Comparison of ENCODE assay signal across 15 mouse cellular contexts in the genomic region with DNA sequence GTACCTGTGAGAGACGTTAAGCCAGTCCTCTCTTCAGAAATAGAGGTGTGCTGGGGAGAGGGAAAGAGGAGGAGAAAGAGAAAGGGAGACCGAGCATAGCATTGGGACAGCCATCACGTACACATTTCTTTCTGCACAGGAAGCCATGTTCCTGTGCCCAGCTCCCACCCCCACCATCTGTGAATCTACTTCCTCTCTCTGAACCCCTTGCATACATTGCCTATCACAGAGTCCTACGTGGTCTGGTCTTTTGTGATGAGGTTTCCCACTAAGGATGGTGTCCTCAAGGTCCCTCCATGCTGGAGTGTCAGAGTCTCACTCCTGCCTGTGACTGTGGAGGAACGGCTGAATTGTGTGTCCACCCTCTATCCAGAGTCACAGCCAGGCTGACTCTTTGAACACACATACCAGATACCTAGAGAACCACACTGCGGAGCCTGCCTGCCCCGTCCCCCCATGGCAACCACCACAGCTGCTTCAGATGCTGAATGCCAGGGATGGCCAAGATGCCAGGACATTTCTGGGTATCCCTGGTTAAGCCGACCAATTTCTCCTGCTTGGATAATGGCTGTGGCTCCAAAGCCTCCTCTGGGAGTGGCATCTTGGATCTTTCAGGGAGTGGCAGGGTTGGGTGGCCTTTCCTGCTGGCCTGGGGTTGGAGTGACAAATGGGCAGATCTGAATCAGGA. TPM values are rescaled to one million over a fixed set of nuclear protein-coding genes. Genes with fewer than 3 reads are reported as not detected.
DNase-seq lines count a peak whose midpoint lies in the region; ATAC-seq and TF ChIP-seq lines count a peak whose summit lies in the region.
"Had no signal": no experiment of that assay in that cellular context is flagged by ENCODE, and none has a peak within 500 bp of the region (broad histone marks: within the 10 kb centered on the region; RNA-seq: fewer than 3 reads in every experiment).

No protein-coding gene starts in this region.

- 86% methylated on average over 8 of the region's 8 CpGs for WGBS in hindbrain, embryonic 12.5 days
- WGBS in hindbrain, postnatal 0 days, result 70% methylated on average over 8 of the region's 8 CpGs
- WGBS in spleen, adult 2 months, result 40% methylated on average over 8 of the region's 8 CpGs
- 79% methylated on average over 8 of the region's 8 CpGs for WGBS in embryonic facial prominence, embryonic 15.5 days

- no peak for TF ChIP-seq POLR2A in spleen, adult 2 months (IDR thresholded peaks at IDR 0.05; ENCODE audit: low read depth, low read length)

- H3K4me3 ChIP-seq in hindbrain, embryonic 12.5 days, result no peak overlapping the region
- H3K4me3 ChIP-seq in hindbrain, postnatal 0 days (ENCODE audit: low read length), result no peak overlapping the region
- H3K4me3 ChIP-seq in spleen, adult 2 months (ENCODE audit: extremely low read depth, insufficient read depth, insufficient read length), result no peak overlapping the region
- no peak overlapping the region for H3K4me3 ChIP-seq in embryonic facial prominence, embryonic 15.5 days (replicated peaks)
- H3K4me3 ChIP-seq: midbrain, embryonic 12.5 days had no signal

- H3K9ac ChIP-seq in hindbrain, embryonic 12.5 days, result peak overlapping the region; percentile 35; the same call in 1 of the 2 replicates
- H3K9ac ChIP-seq in hindbrain, postnatal 0 days (replicated peaks; ENCODE audit: low read length), result no peak overlapping the region
- H3K9ac ChIP-seq in embryonic facial prominence, embryonic 15.5 days, result no peak overlapping the region
- H3K9ac ChIP-seq: midbrain, embryonic 12.5 days had no signal

- ATAC-seq in hindbrain, embryonic 12.5 days (ENCODE audit: low FRiP score), result no peak
- ATAC-seq in hindbrain, postnatal 0 days, result no peak
- no peak for ATAC-seq in embryonic facial prominence, embryonic 15.5 days (ENCODE audit: insufficient number of reproducible peaks, low FRiP score, low TSS enrichment, low read depth)
- ATAC-seq: hindbrain, embryonic 16.5 days had no signal

- H3K27me3 ChIP-seq in hindbrain, embryonic 12.5 days, result no peaks in the 10 kb centered on the region
- no peaks in the 10 kb centered on the region for H3K27me3 ChIP-seq in hindbrain, postnatal 0 days (ENCODE audit: insufficient read depth, low read length)
- no peaks in the 10 kb centered on the region for H3K27me3 ChIP-seq in spleen, adult 2 months (ENCODE audit: control insufficient read depth, insufficient read depth, low read length)
- no peaks in the 10 kb centered on the region for H3K27me3 ChIP-seq in embryonic facial prominence, embryonic 15.5 days
- H3K27me3 ChIP-seq: midbrain, embryonic 12.5 days had no signal

- no peaks in the 10 kb centered on the region for H3K9me3 ChIP-seq in hindbrain, embryonic 12.5 days (replicated peaks)
- H3K9me3 ChIP-seq in hindbrain, postnatal 0 days (ENCODE audit: low read length), result no peaks in the 10 kb centered on the region
- H3K9me3 ChIP-seq in embryonic facial prominence, embryonic 15.5 days (replicated peaks), result no peaks in the 10 kb centered on the region
- H3K9me3 ChIP-seq: midbrain, embryonic 12.5 days had no signal

- H3K36me3 ChIP-seq in hindbrain, embryonic 12.5 days, result no peaks in the 10 kb centered on the region
- H3K36me3 ChIP-seq in hindbrain, postnatal 0 days (ENCODE audit: insufficient read depth, low read length), result no peaks in the 10 kb centered on the region
- no peaks in the 10 kb centered on the region for H3K36me3 ChIP-seq in spleen, adult 2 months (ENCODE audit: control insufficient read depth, insufficient read depth, low read length)
- no peaks in the 10 kb centered on the region for H3K36me3 ChIP-seq in embryonic facial prominence, embryonic 15.5 days
- H3K36me3 ChIP-seq: midbrain, embryonic 12.5 days had no signal

- H3K27ac ChIP-seq in hindbrain, embryonic 12.5 days, result no peak overlapping the region
- no peak overlapping the region for H3K27ac ChIP-seq in hindbrain, postnatal 0 days
- H3K27ac ChIP-seq in spleen, adult 2 months (ENCODE audit: insufficient read depth, low read length), result peak overlapping the region; percentile 2; the same call in 1 of the 2 replicates
- peak overlapping the region; percentile 41; the same call in 1 of the 2 replicates for H3K27ac ChIP-seq in embryonic facial prominence, embryonic 15.5 days (replicated peaks)
- H3K27ac ChIP-seq: midbrain, embryonic 12.5 days had no signal

- no peak for DNase-seq in hindbrain, postnatal 0 days (ENCODE audit: low spot score)
- DNase-seq in spleen, adult 2 months (ENCODE audit: low read depth in 1 of 2, low spot score in 2 of 2), result peak in 1 of 2 experiments; percentile 39
- DNase-seq in spleen, postnatal 4 days (ENCODE audit: low spot score in 2 of 2), result no peak
- DNase-seq in thymus, postnatal 25 days, result peak; percentile 62
- DNase-seq in embryo, embryonic 10.5 days (ENCODE audit: low spot score), result no peak
- DNase-seq in cerebellum, postnatal 14 days, result no peak
- DNase-seq: cerebellum, adult 9-10 months; kidney, postnatal 36 days; right cerebral cortex, postnatal 14 days had no signal

- TF ChIP-seq CTCF in hindbrain, postnatal 0 days (IDR thresholded peaks at IDR 0.05; ENCODE audit: low read depth), result no peak
- no peak for TF ChIP-seq CTCF in spleen, adult 2 months (IDR thresholded peaks at IDR 0.05; ENCODE audit: extremely low read depth, insufficient read depth, insufficient read length, insufficient replicate concordance)

- peaks cover 28% of the 10 kb centered on the region for H3K4me1 ChIP-seq in hindbrain, embryonic 12.5 days
- peaks cover 19% of the 10 kb centered on the region for H3K4me1 ChIP-seq in hindbrain, postnatal 0 days (ENCODE audit: insufficient read depth, low read length)
- H3K4me1 ChIP-seq in spleen, adult 2 months (ENCODE audit: control insufficient read depth, insufficient read depth, insufficient read length), result peaks cover 26% of the 10 kb centered on the region; the same call in 1 of the 2 replicates
- H3K4me1 ChIP-seq in embryonic facial prominence, embryonic 15.5 days, result peaks cover 29% of the 10 kb centered on the region

- no peak overlapping the region for H3K4me2 ChIP-seq in hindbrain, embryonic 12.5 days (replicated peaks)
- no peak overlapping the region for H3K4me2 ChIP-seq in hindbrain, postnatal 0 days (ENCODE audit: low read depth, low read length)
- H3K4me2 ChIP-seq in embryonic facial prominence, embryonic 15.5 days (replicated peaks), result no peak overlapping the region
- H3K4me2 ChIP-seq: liver, embryonic 11.5 days; midbrain, embryonic 12.5 days had no signal

RNA-seq across cellular contexts. Expression of gene Ptbp1, which starts 4.1 kb away (rescaled TPM):
- polyA plus RNA-seq in hindbrain, embryonic 12.5 days (2016; fragmentation: Nextera tagmentation; extraction: Ambion mirVana), result 201 and 211 TPM in 2 replicates
- 166 and 173 TPM in 2 replicates for total RNA-seq in hindbrain, postnatal 0 days (2014; rRNA removed)
- polyA plus RNA-seq in hindbrain, postnatal 0 days (2015; fragmentation: Nextera tagmentation; extraction: Ambion mirVana), result 58.9 and 65.5 TPM in 2 replicates
- polyA plus RNA-seq in spleen, adult 2 months (2012; rRNA removed), result 251 and 315 TPM in 2 replicates
- polyA plus RNA-seq in embryonic facial prominence, embryonic 15.5 days (2015; fragmentation: Nextera tagmentation; extraction: Ambion mirVana), result 299 and 325 TPM in 2 replicates

RNA-seq across cellular contexts. Expression of gene Prtn3, which starts 24.2 kb away (rescaled TPM):
- polyA plus RNA-seq in hindbrain, embryonic 12.5 days (2016; fragmentation: Nextera tagmentation; extraction: Ambion mirVana), result 11.8 and 14.1 TPM in 2 replicates
- 9.4 and 20.5 TPM in 2 replicates for total RNA-seq in hindbrain, postnatal 0 days (2014; rRNA removed)
- polyA plus RNA-seq in hindbrain, postnatal 0 days (2015; fragmentation: Nextera tagmentation; extraction: Ambion mirVana), result 11.6 and 11.8 TPM in 2 replicates
- 25.6 and 39.2 TPM in 2 replicates for polyA plus RNA-seq in spleen, adult 2 months (2012; rRNA removed)
- polyA plus RNA-seq in embryonic facial prominence, embryonic 15.5 days (2015; fragmentation: Nextera tagmentation; extraction: Ambion mirVana), result 4.3 and 5.6 TPM in 2 replicates

RNA-seq across cellular contexts. Expression of gene Plppr3, which starts 24.3 kb away (rescaled TPM):
- polyA plus RNA-seq in hindbrain, embryonic 12.5 days (2016; fragmentation: Nextera tagmentation; extraction: Ambion mirVana), result 289 and 290 TPM in 2 replicates
- 487 and 541 TPM in 2 replicates for total RNA-seq in hindbrain, postnatal 0 days (2014; rRNA removed)
- polyA plus RNA-seq in hindbrain, postnatal 0 days (2015; fragmentation: Nextera tagmentation; extraction: Ambion mirVana), result 268 and 283 TPM in 2 replicates
- polyA plus RNA-seq in spleen, adult 2 months (2012; rRNA removed), result 3.6 and 4.0 TPM in 2 replicates
- 59.9 and 68.2 TPM in 2 replicates for polyA plus RNA-seq in embryonic facial prominence, embryonic 15.5 days (2015; fragmentation: Nextera tagmentation; extraction: Ambion mirVana)

RNA-seq across cellular contexts. Expression of gene Misp, which starts 29.3 kb away (rescaled TPM):
- polyA plus RNA-seq in hindbrain, embryonic 12.5 days (2016; fragmentation: Nextera tagmentation; extraction: Ambion mirVana), result 1.3 and 2.1 TPM in 2 replicates
- 0.05 and 0.22 TPM in 2 replicates for total RNA-seq in hindbrain, postnatal 0 days (2014; rRNA removed)
- 0.33 TPM in 1 of 2 replicates, not detected in the other for polyA plus RNA-seq in hindbrain, postnatal 0 days (2015; fragmentation: Nextera tagmentation; extraction: Ambion mirVana)
- 0.07 and 0.18 TPM in 2 replicates for polyA plus RNA-seq in spleen, adult 2 months (2012; rRNA removed)
- 5.4 and 7.8 TPM in 2 replicates for polyA plus RNA-seq in embryonic facial prominence, embryonic 15.5 days (2015; fragmentation: Nextera tagmentation; extraction: Ambion mirVana)

RNA-seq across cellular contexts. Expression of gene Elane, which starts 36.0 kb away (rescaled TPM):
- polyA plus RNA-seq in hindbrain, embryonic 12.5 days (2016; fragmentation: Nextera tagmentation; extraction: Ambion mirVana), result 0.56 TPM in 1 of 2 replicates, not detected in the other
- total RNA-seq in hindbrain, postnatal 0 days (2014; rRNA removed), result not detected in 2 replicates
- 0.24 TPM in 1 of 2 replicates, not detected in the other for polyA plus RNA-seq in hindbrain, postnatal 0 days (2015; fragmentation: Nextera tagmentation; extraction: Ambion mirVana)
- 33.0 and 61.9 TPM in 2 replicates for polyA plus RNA-seq in spleen, adult 2 months (2012; rRNA removed)
- polyA plus RNA-seq in embryonic facial prominence, embryonic 15.5 days (2015; fragmentation: Nextera tagmentation; extraction: Ambion mirVana), result 0.28 and 0.85 TPM in 2 replicates
- total RNA-seq: left cerebral cortex, adult 8-10 months had no signal
- polyA plus RNA-seq: midbrain, embryonic 12.5 days had no signal

Comparison
In these comparisons a context has a peak if more than half of its experiments do, and no peak if none do; other contexts are left out.
1. H3K27ac ChIP-seq: peak in spleen, adult 2 months (single experiment) and embryonic facial prominence, embryonic 15.5 days (single experiment); none in hindbrain, embryonic 12.5 days (single experiment) and hindbrain, postnatal 0 days (single experiment).
2. RNA of gene Plppr3, which starts 24.3 kb away (polyA plus RNA-seq): 289 to 290 TPM in hindbrain, embryonic 12.5 days, 268 to 283 TPM in hindbrain, postnatal 0 days and 59.9 to 68.2 TPM in embryonic facial prominence, embryonic 15.5 days; 3.6 to 4.0 TPM in spleen, adult 2 months; every median in the first group is over 10 times any median in the second.